Mouse (Mus musculus): ENCODE measurements around the gene Apol6. TPM values are rescaled to one million over a fixed set of nuclear protein-coding genes. Genes with fewer than 3 reads are reported as not detected.

Apol6 gene
- total and polyA plus RNA-seq, 2 experiments from 2014 or later, result 0.19 TPM; not detected in 1

DNA sequence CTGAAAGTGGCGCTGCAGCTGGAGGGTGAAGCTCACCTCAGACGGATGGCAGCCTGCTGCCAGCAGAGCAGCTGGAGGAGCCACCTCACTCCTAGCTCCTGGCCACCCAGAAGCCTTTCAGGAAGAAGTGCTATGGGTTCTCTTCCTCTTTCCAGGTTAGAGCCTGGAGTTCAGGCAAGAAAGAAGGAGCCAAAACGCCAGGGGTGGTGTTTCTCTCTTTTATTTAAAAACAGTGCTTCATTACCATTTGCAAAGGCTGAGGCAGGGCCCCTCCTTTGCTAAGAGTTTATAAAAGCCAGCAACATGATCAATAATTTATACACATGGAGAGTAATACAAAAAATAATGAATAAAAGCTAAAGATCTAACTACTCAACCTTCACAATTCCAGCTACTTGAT, 34.3 kb downstream of the Apol6 start:
- H3K4me1 ChIP-seq (ENCODE audit: insufficient read depth), result no peaks in the 10 kb centered on the region

DNA sequence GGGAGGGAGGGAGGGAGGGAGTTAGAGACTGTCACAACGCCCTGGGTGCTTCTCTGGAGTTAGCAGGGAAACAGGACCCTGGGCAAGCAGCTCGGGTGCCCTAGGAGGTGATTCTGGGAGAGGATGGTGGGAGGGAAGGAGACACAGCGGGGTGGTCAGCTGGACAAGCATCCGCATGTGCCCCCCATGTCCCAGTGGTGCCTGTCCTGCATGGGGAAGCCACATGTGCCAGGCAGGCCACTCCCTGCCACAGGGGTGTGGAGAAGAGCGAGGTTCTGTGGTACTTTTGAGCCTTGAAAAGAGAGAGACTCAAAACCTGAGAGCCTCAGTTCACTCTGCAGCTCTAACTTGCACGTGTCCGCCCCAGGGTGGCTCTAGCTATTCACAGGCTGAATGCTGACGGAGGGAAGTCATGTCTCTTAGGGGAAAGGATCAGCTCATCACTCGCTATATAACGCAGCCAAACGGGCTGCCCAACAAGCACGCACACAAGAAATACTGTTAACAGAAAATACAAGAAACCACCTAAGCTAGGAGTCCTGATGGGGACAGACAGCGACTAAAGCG, 34.8 kb downstream of the Apol6 start:
- WGBS, result 57% methylated on average over 14 of the region's 14 CpGs
- no peak overlapping the region for H3K9ac ChIP-seq
- no peak for TF ChIP-seq CTCF (IDR thresholded peaks at IDR 0.05; ENCODE audit: low read depth)
- H3K4me1 ChIP-seq (ENCODE audit: insufficient read depth), result no peaks in the 10 kb centered on the region
- ATAC-seq (no peak), DNase-seq (no peak)
- H3K36me3 ChIP-seq (ENCODE audit: insufficient read depth), result peaks cover 44% of the 10 kb centered on the region
- H3K4me3 ChIP-seq (ENCODE audit: low read depth, low read length), result no peak overlapping the region
- peak overlapping the region; percentile 15; the same call in 1 of the 2 replicates for H3K27ac ChIP-seq (ENCODE audit: low read depth, low read length)
- H3K27me3 ChIP-seq (ENCODE audit: insufficient read depth, low read length), result no peaks in the 10 kb centered on the region
- no peaks in the 10 kb centered on the region for H3K9me3 ChIP-seq (ENCODE audit: low read length)
- no peak overlapping the region for H3K4me2 ChIP-seq (ENCODE audit: low read depth)

More for the DNA sequence above, 34.3 kb downstream of the Apol6 start:
- Histone ChIP-seq H3K4me3 (ENCODE audit: low read depth, low read length) (no peak overlapping the region), H3K4me2 (ENCODE audit: low read depth) (no peak overlapping the region), H3K9ac (no peak overlapping the region), H3K9me3 (ENCODE audit: low read length) (no peaks in the 10 kb centered on the region), H3K27me3 (ENCODE audit: insufficient read depth, low read length) (no peaks in the 10 kb centered on the region), H3K36me3 (ENCODE audit: insufficient read depth) (peaks cover 40% of the 10 kb centered on the region), H3K27ac (ENCODE audit: low read depth, low read length) (no peak overlapping the region)
- 40% methylated on average over 3 of the region's 3 CpGs for WGBS
- TF ChIP-seq CTCF (IDR thresholded peaks at IDR 0.05; ENCODE audit: low read depth), result no peak
- no peak for DNase-seq
- ATAC-seq, result no peak

DNA sequence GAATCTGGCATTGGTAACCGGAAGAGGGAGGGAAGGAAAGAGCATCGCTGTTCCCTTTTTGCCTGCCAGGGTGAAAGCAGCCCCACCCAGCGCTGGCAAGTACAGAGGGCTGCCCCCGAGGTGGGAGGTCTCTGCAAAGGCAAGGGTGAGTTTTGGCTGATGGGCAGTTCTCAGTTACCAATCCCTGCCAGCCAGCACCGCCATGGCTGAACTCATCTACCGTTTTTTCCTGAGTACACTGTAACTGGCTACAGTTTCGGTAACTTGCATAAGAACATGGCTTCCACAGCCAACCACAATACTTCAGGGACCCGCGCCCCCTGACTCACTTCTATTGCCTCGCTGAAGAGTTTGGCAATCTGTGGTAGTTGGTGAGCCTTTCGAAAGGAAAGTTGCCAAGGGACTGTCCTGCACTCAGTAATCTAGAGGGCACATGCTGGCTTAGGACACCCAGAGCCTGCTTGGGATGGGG, 35.4 kb downstream of the Apol6 start:
- 62% methylated on average over 11 of the region's 11 CpGs for WGBS
- H3K36me3 ChIP-seq (ENCODE audit: insufficient read depth), result peaks cover 50% of the 10 kb centered on the region

GRCm38 (mm10) chr15:77080684-77081254, 36.2 kb downstream of the Apol6 start:
- Histone ChIP-seq H3K36me3 (ENCODE audit: insufficient read depth) (peaks cover 58% of the 10 kb centered on the region), H3K4me3 (ENCODE audit: low read depth, low read length) (no peak overlapping the region), H3K4me1 (ENCODE audit: insufficient read depth) (no peaks in the 10 kb centered on the region), H3K27me3 (ENCODE audit: insufficient read depth, low read length) (no peaks in the 10 kb centered on the region), H3K27ac (ENCODE audit: low read depth, low read length) (no peak overlapping the region), H3K9ac (no peak overlapping the region), H3K4me2 (ENCODE audit: low read depth) (no peak overlapping the region), H3K9me3 (ENCODE audit: low read length) (no peaks in the 10 kb centered on the region)
- DNase-seq, result no peak
- no peak for TF ChIP-seq CTCF (IDR thresholded peaks at IDR 0.05; ENCODE audit: low read depth)
- no peak for ATAC-seq
- WGBS, result 74% methylated on average over 14 of the region's 14 CpGs

More for the DNA sequence above, 35.4 kb downstream of the Apol6 start:
- peak; percentile 34; the same call in 1 of the 2 replicates for ATAC-seq
- no peak overlapping the region for H3K4me2 ChIP-seq (ENCODE audit: low read depth)
- no peak for TF ChIP-seq CTCF (IDR thresholded peaks at IDR 0.05; ENCODE audit: low read depth)
- H3K9ac ChIP-seq, result no peak overlapping the region
- H3K27me3 ChIP-seq (ENCODE audit: insufficient read depth, low read length), result no peaks in the 10 kb centered on the region
- H3K4me3 ChIP-seq (ENCODE audit: low read depth, low read length), result no peak overlapping the region
- no peaks in the 10 kb centered on the region for H3K4me1 ChIP-seq (ENCODE audit: insufficient read depth)
- DNase-seq, result no peak
- H3K9me3 ChIP-seq (ENCODE audit: low read length), result no peaks in the 10 kb centered on the region
- H3K27ac ChIP-seq (ENCODE audit: low read depth, low read length), result no peak overlapping the region; the same call in 1 of the 2 replicates

DNA sequence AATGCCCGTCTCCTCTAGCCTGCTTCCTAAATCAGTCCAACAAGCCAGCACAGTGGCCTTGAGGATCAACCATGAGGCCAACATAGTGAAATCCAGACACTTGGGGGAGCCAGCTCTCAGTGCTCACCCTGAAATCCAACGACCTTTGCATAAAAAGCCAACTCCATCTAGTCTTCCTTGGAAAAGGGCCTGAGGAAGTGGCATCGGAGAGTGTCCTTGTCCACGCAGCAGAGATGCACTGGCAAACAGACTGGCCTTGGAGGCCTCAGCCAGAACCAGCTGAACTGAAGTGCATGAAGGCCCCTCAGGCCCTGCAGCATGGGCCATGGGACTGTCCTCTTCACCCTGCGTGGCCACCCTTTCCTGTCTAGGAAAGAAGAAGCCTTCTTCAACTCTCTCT, 36.9 kb downstream of the Apol6 start:
- ATAC-seq (no peak), DNase-seq (no peak)
- no peak overlapping the region for H3K4me3 ChIP-seq (ENCODE audit: low read depth, low read length)
- peaks cover 62% of the 10 kb centered on the region for H3K36me3 ChIP-seq (ENCODE audit: insufficient read depth)
- WGBS, result 88% methylated on average over 5 of the region's 5 CpGs
- no peaks in the 10 kb centered on the region for H3K27me3 ChIP-seq (ENCODE audit: insufficient read depth, low read length)
- no peaks in the 10 kb centered on the region for H3K4me1 ChIP-seq (ENCODE audit: insufficient read depth)
- TF ChIP-seq CTCF (IDR thresholded peaks at IDR 0.05; ENCODE audit: low read depth), result no peak
- no peak overlapping the region for H3K27ac ChIP-seq (ENCODE audit: low read depth, low read length)
- no peak overlapping the region for H3K9ac ChIP-seq
- no peak overlapping the region for H3K4me2 ChIP-seq (ENCODE audit: low read depth)
- H3K9me3 ChIP-seq (ENCODE audit: low read length), result no peaks in the 10 kb centered on the region

GRCm38 (mm10) chr15:77085818-77086217, 41.3 kb downstream of the Apol6 start:
- no peak for ATAC-seq
- Histone ChIP-seq H3K4me3 (ENCODE audit: low read depth, low read length) (no peak overlapping the region), H3K27ac (ENCODE audit: low read depth, low read length) (no peak overlapping the region), H3K4me1 (ENCODE audit: insufficient read depth) (no peaks in the 10 kb centered on the region), H3K36me3 (ENCODE audit: insufficient read depth) (peaks cover 59% of the 10 kb centered on the region), H3K4me2 (ENCODE audit: low read depth) (no peak overlapping the region), H3K9ac (no peak overlapping the region), H3K9me3 (ENCODE audit: low read length) (no peaks in the 10 kb centered on the region), H3K27me3 (ENCODE audit: insufficient read depth, low read length) (no peaks in the 10 kb centered on the region)
- TF ChIP-seq CTCF (IDR thresholded peaks at IDR 0.05; ENCODE audit: low read depth), result no peak
- DNase-seq, result no peak
- 91% methylated on average over 7 of the region's 7 CpGs for WGBS

DNA sequence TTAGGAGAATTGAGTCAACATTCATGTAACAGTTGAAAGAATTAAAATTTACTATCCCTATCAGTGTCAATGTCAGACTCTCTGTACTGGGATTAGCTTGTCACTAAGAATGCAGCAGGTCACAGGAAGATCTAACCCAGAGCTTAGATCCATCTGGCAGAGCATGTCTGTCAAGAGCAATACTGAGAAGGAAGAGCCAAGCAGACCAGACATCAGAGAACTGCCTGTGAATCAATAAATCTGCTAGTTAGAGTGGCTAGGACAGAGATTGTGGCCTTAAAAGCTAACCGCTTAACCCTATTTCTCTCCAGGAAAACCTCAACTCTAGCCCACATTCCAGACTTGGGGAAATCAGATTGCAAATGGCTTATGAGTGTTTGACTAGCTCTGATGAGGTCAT, 42.0 kb downstream of the Apol6 start:
- 97% methylated on average over 1 of the region's 1 CpGs for WGBS

More for the DNA sequence above, 42.0 kb downstream of the Apol6 start:
- no peak overlapping the region for H3K4me2 ChIP-seq (ENCODE audit: low read depth)
- no peak overlapping the region for H3K4me3 ChIP-seq (ENCODE audit: low read depth, low read length)
- no peaks in the 10 kb centered on the region for H3K4me1 ChIP-seq (ENCODE audit: insufficient read depth)
- ATAC-seq (no peak), DNase-seq (no peak)
- no peaks in the 10 kb centered on the region for H3K27me3 ChIP-seq (ENCODE audit: insufficient read depth, low read length)
- H3K9ac ChIP-seq, result no peak overlapping the region
- no peak for TF ChIP-seq CTCF (IDR thresholded peaks at IDR 0.05; ENCODE audit: low read depth)
- peaks cover 63% of the 10 kb centered on the region for H3K36me3 ChIP-seq (ENCODE audit: insufficient read depth)
- no peaks in the 10 kb centered on the region for H3K9me3 ChIP-seq (ENCODE audit: low read length)
- no peak overlapping the region for H3K27ac ChIP-seq (ENCODE audit: low read depth, low read length)

Measured in forebrain, postnatal 0 days (tissue).